Mouse (Mus musculus) kidney, postnatal 10 days (tissue): ENCODE measurements at regions not wholly inside any gene's neighbourhood (a gene's known extent, or its start where the extent isn't known, plus 50 kb on each side); places are given as distances from the start of the nearest gene placed in this dataset.

ENCODE experiments used
- DNase-seq: peaks from one replicate; pipeline ENCODE4 v3.0.0; 2021; ENCODE audit warnings: mixed read lengths

GRCm38 (mm10) chr16:76438093-76438883, 64.7 kb upstream of the Nrip1 start:
- DNase-seq = no peak

DNA sequence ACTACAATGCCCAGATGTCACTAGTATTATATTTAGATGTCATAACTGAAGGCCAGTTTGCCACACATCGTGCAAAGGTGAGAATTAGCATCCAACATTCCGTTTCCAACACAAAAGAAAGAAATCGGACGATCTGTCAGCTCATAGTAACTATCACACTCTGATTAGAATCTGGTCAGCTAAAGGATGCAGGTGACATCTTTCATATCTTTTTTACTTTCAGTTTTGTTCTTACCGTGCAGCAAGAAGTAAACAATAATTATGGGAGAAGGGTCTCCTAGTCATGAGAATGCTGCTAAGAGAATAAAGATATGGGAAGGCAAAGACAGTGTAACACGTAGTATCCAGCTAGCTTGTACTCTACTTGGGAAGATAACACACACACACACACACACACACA, 62.7 kb upstream of the Nrip1 start:
- DNase-seq = no peak

DNA sequence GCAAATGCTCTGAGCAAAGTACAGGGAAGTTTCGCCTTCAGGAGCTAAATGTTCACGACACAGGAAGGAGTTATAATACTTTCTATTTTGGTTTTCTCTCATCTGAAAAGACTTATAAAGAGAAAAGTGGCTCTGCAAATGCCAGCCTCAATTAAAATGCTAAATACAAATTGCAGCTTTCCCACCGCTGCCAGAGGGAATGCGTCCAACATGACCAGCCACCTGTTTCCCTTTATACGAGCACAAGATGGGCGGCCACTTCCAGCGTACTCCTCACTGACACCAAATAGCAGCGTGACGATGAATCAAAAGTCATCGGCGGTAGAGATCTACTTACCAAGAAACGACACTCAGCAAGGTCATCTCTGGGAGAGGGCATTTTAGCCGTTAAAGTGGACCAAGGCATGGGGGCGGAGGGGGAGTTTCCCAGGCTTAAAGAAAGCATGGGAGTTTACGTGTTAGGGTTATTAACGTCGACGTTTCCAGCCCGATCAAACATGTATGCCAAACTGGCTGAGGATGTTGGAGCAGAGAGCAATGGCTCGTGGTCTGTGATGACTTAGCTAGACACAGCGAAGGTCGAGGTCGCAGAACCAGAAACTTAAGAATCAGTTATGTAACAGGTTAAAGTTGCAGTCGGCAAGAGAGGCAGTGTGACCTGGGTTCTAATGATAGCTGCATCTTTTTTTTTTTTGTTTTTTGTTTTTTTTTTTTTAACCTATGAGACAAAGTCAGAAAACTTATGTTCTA, 59.6 kb upstream of the Nrip1 start:
- DNase-seq = peak; percentile 21

- peak; percentile 39 for DNase-seq
These were observed 58.7 kb upstream of the Nrip1 start for GRCm38 (mm10) chr16:76432304-76432703.

GRCm38 (mm10) chr16:76429156-76429555, 55.5 kb upstream of the Nrip1 start:
- no peak for DNase-seq

DNA sequence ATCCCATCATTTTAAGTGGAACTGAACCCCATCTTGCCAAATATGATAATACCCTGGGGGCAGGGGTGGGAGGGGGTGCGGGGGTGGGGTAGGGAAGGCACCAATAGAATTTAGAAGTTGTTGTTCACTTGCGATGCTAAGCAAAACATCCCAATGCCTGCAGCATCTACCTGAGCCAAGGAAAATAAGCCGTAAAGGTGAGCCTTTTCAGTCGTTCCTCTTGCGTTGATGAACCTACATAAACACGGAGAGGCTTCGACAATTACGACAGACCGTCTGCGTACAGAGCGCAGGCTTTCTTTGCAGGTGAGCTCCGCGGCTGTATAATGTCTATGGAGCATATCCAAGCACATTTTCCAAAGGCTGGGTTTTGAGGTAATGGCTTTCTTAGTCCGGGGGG, 50.3 kb upstream of the Nrip1 start:
- DNase-seq = no peak
